Mouse (Mus musculus): ENCODE measurements at regions not wholly inside any gene's neighbourhood (a gene's known extent, or its start where the extent isn't known, plus 50 kb on each side); places are given as distances from the start of the nearest gene placed in this dataset.

- DNase-seq (ENCODE audit: low read depth, low spot score) = no peak
Observed at GRCm38 (mm10) chr12:52368034-52368433, 135.7 kb upstream of the Arhgap5 start.

- no peak for DNase-seq (ENCODE audit: low read depth, low spot score)
Observed at GRCm38 (mm10) chr12:52368466-52368865, 135.3 kb upstream of the Arhgap5 start.

- DNase-seq (ENCODE audit: low read depth, low spot score) = no peak
Observed at GRCm38 (mm10) chr12:52370153-52370710, 133.5 kb upstream of the Arhgap5 start.

GRCm38 (mm10) chr12:52375116-52375515 is 128.7 kb upstream of the Arhgap5 start:
- DNase-seq (ENCODE audit: low read depth, low spot score) = no peak

GRCm38 (mm10) chr12:52376692-52377462 is 126.9 kb upstream of the Arhgap5 start:
- DNase-seq (ENCODE audit: low read depth, low spot score) = no peak

- DNase-seq (ENCODE audit: low read depth, low spot score) = no peak
Observed at GRCm38 (mm10) chr12:52377463-52377848, 126.3 kb upstream of the Arhgap5 start.

- no peak for DNase-seq (ENCODE audit: low read depth, low spot score)
Observed at GRCm38 (mm10) chr12:52379245-52379644, 124.5 kb upstream of the Arhgap5 start.

GRCm38 (mm10) chr12:52379960-52380359 is 123.8 kb upstream of the Arhgap5 start:
- peak; percentile 32 for DNase-seq (ENCODE audit: low read depth, low spot score)

GRCm38 (mm10) chr12:52381161-52381967 is 122.4 kb upstream of the Arhgap5 start:
- DNase-seq (ENCODE audit: low read depth, low spot score) = peak; percentile 87

GRCm38 (mm10) chr12:52381968-52382325 is 121.8 kb upstream of the Arhgap5 start:
- DNase-seq (ENCODE audit: low read depth, low spot score) = no peak

GRCm38 (mm10) chr12:52382832-52383580 is 120.8 kb upstream of the Arhgap5 start:
- DNase-seq (ENCODE audit: low read depth, low spot score) = peak; percentile 95

- DNase-seq (ENCODE audit: low read depth, low spot score) = no peak
Observed at GRCm38 (mm10) chr12:52389552-52389951, 114.2 kb upstream of the Arhgap5 start.

GRCm38 (mm10) chr12:52390242-52390641 is 113.5 kb upstream of the Arhgap5 start:
- no peak for DNase-seq (ENCODE audit: low read depth, low spot score)

GRCm38 (mm10) chr12:52392636-52393035 is 111.1 kb upstream of the Arhgap5 start:
- peak; percentile 42 for DNase-seq (ENCODE audit: low read depth, low spot score)

GRCm38 (mm10) chr12:52393981-52394718 is 109.6 kb upstream of the Arhgap5 start:
- peak; percentile 73 for DNase-seq (ENCODE audit: low read depth, low spot score)

GRCm38 (mm10) chr12:52394719-52395062 is 109.1 kb upstream of the Arhgap5 start:
- no peak for DNase-seq (ENCODE audit: low read depth, low spot score)

- peak; percentile 96 for DNase-seq (ENCODE audit: low read depth, low spot score)
Observed at GRCm38 (mm10) chr12:52395111-52395510, 108.7 kb upstream of the Arhgap5 start.

GRCm38 (mm10) chr12:52396178-52396841 is 107.5 kb upstream of the Arhgap5 start:
- peak; percentile 67 for DNase-seq (ENCODE audit: low read depth, low spot score)

GRCm38 (mm10) chr12:52397718-52398510 is 105.9 kb upstream of the Arhgap5 start:
- peak; percentile 55 for DNase-seq (ENCODE audit: low read depth, low spot score)

- DNase-seq (ENCODE audit: low read depth, low spot score) = no peak
Observed at GRCm38 (mm10) chr12:52398511-52398975, 105.2 kb upstream of the Arhgap5 start.

Data from R1 (cell line).